Mouse (Mus musculus) heart, adult 2 months (tissue): ENCODE measurements around the gene Atf2.

ENCODE experiments used
- CTCF ChIP-seq: fragments of 200-600 bp; IDR thresholded peaks from 2 replicates; pipeline ENCODE4 v1.8.1; 2022; ENCODE audit warnings: antibody characterized with exemption, mild to moderate bottlenecking, moderate library complexity
- POLR2A ChIP-seq: fragments of 200-500 bp; IDR thresholded peaks from 2 replicates; pipeline ENCODE4 v1.6.1; 2011; ENCODE audit warnings: mild to moderate bottlenecking, low read depth, low read length, control low read depth; ENCODE audit not compliant: insufficient read depth

DNA sequence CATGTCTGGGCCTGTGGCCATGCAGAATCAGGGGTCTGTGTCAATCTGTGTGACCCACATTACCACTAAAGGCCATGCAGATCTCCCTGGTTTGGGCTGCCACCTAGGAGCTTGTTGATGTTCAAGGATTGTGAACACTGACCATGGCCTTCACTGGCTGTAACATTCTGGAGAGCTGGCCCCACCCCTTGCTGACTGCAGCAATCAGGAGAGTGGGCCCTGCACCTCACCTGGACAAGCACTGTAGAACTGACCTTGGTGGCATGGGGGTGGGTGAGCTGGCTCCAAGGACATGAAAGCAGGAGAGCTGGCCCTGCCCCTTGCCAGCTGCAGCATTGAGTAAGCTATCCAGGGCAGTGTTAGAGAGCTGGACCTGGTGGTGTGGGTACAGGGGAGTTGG, 35.3 kb upstream of the Atf2 start:
- TF ChIP-seq POLR2A = no peak
- no peak for TF ChIP-seq CTCF
